Mouse (Mus musculus) ES-E14 (cell line): ENCODE measurements at regions not wholly inside any gene's neighbourhood (a gene's known extent, or its start where the extent isn't known, plus 50 kb on each side); places are given as distances from the start of the nearest gene placed in this dataset.

Experiments used
- HCFC1 ChIP-seq: IDR thresholded peaks from 2 replicates; pipeline ENCODE4 v1.6.1; 2012; ENCODE audit warnings: low read length, inconsistent platforms, borderline replicate concordance; ENCODE audit not compliant: insufficient read depth
- MAFK ChIP-seq: IDR thresholded peaks from 2 replicates; pipeline ENCODE4 v1.6.1; 2014; ENCODE audit warnings: mild to moderate bottlenecking, low read depth, low read length, inconsistent platforms; ENCODE audit not compliant: insufficient read depth
- ZC3H11A ChIP-seq: IDR thresholded peaks from 2 replicates; pipeline ENCODE4 v1.6.1; 2012; ENCODE audit warnings: low read depth, mild to moderate bottlenecking, inconsistent platforms, low read length, borderline replicate concordance
- ZNF384 ChIP-seq: IDR thresholded peaks from 2 replicates; pipeline ENCODE4 v1.6.1; 2012; ENCODE audit warnings: low read depth, low read length, inconsistent platforms

DNA sequence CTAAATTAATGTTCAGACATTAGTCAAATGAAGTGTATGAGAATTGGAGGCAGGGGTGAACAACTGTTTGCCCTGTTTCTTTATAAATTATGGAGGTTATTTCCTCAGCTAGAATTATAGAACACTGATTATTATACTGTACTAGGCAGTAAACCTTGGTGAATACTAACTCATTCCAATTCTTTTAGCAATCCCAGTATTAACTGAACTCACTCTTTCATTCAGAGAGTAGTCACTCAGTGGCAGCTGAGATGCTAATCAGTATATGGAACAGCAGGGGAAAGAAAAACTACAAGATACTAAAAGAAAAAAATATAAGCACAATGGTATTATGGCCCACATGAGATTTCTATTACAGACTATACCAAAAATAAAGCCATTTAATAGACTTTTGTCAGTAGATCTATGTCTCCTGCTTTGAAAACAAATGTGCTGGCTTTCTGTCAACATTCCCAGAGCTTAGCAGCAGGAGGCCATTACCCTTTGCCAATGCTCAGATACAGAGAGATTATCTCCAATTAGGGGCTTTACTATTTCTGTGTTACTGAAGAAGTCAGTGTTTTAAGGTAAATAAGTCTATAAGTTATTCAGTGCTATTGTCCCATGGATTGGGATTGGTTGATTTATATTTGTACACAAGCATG, 473.3 kb upstream of the Arrdc3 start:
- TF ChIP-seq ZC3H11A = no peak
- TF ChIP-seq ZNF384 = no peak
- TF ChIP-seq MAFK = no peak
- no peak for TF ChIP-seq HCFC1
